Mouse (Mus musculus) v-Abl transformed pro-B cells (cell line): ENCODE measurements at regions not wholly inside any gene's neighbourhood (a gene's known extent, or its start where the extent isn't known, plus 50 kb on each side); places are given as distances from the start of the nearest gene placed in this dataset.
"Not testable (repeated sequence)": the region's sequence is repeated elsewhere in the genome, so short reads cannot be mapped to it uniquely, and the experiment has no call there.

Experiments
- in situ Hi-C, 2 experiments: fragments of 400-800 bp; cut with MboI; formaldehyde crosslinking; loops; one replicate each; pipeline ENCODE4 v1.15.1; 2025; ENCODE audit not compliant: unreplicated experiment in 2 of 2

DNA sequence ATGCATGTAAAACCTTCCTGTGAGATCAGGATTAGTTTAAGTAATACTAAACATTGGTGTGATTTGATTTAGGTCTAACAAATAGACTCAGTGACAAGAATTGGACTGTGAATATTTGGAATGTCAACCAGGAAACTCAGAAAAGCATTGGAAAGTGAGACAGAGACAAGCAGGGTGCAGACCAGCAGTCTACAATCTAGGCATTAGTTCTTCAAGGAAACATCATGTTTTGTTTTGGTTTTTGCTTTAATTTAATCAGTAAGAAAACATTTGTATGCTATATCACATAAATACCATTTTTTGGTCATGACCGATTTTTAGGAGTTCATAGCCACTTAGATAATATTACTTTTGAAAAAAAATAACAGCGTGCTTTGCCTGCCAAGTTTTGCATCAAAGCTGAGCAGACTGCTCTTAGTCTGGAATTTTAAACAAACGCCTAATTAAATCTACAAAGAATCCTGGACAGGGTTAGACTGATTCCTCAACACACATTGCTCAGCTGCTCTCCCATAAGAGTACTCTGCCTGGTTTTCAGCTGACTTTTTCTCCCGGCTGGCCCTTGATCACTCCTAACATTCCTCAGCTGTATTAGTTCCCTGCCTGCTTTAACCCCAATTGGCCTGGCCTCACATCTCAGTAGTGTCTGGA is 396.5 kb upstream of the Kcnh7 start:
- in situ Hi-C loops: no loop called here

DNA sequence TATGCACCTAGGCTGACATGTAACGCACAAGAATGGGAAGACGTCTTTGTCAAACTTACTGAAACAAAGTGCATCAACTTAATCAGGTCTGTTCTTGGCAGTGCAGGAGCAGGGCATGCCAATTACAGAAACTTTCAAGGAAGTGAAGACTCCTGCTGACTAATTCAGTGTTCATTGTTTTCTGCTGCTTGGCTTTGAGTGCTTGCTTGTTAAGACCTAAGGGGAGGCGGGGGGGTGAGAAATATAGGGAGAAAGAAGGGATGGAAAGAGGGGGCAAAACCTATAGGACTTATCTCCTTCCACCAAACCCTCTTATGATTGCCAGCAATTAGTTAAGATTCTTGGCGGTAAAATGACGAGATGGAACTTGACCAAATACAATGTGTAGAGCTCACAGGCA is 391.1 kb upstream of the Kcnh7 start:
- in situ Hi-C loops: no loop called here

DNA sequence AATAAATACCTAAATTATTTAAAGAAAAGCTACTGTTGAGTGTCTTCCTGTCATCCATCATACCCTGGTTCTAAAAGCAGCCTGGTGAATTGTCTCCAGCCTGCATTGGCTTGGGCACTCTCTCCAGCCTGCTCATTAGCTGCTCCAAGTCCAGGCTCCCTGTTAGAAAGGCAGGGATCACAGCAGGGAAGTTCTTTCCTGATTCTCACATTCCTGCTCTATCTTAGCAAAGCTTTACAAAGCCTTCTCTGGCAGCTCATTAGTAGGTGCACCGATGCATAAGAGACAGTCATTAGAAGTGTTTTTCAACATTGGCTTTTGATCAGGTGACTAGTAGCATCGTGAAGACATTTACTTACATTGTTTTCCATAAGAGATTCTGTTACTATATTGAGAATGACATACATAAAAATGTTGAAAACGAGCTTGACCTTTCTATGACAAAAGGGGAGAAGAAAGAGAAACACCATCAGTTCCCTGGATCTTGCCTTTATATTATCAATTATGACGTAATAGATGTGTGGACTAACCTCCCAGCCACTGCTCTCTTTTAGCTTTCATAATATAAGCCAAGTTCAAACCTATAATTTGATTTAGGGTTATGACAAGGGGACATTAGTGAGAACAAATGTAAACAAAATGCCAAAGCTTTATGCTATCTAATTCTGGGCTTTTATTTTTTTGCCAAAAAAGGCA is 390.1 kb upstream of the Kcnh7 start:
- in situ Hi-C loops: no loop called here

DNA sequence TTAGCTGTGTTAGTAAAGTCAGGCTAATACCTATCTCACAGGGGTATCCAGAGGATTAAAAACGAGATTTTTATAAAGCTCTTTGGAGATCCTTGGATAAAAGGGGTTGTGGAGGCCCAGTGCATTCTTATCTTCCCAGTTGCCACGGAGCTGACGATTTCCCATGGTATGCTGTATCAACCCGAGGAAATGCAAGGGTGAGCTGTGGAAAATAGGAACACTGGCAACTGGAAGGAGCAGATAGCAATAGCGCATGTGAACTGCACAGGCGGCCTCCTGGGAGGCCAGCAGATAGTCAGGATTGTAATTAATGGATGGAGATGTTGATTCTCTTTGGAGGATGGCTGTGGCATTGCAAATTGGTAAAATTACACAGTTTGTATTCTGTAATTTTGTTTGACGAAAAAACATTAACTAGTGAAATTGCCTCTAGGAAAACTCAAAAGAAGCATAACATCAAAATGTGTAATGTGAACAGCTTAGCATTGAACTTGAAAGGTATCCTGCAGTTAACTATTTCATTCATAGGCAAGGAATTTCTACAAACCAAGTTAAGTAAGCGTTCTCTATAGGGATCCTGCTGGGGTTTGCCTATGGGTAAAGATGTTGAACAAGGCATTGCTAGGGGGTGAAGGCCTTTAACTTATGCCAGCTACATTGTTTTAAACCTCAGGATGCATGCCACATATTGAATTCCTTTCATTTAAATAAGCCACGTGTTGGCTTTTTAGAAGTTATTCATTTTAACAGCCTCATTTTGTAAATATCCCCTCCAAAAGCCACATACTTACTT is 389.1 kb upstream of the Kcnh7 start:
- in situ Hi-C loops: no loop called here

DNA sequence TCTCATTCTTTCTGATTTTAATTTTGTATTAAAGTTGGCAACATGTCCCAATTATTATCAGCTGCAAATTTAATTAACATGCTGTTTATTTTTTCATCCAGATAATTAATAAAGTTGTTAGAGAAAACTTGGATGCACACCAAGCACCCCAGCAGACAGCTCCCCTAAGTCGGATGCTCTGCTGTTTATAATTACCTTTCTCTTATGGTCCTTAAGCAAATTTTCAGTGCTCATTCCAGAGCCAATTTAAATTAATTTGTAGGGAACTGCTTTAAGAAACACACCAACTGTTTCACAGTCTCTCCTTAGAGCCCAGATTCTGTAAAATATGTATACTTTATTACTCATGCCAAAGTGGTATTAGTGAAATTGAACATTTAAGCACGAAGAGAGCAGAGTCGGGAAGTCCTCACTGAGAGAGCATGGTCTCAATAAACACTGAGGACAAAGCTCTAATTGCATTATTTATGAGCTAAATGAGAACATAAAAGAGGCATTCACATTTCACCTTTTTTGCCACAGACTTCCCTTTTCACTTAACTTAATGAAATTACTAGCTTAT is 372.9 kb upstream of the Kcnh7 start:
- in situ Hi-C loops: no loop called here

DNA sequence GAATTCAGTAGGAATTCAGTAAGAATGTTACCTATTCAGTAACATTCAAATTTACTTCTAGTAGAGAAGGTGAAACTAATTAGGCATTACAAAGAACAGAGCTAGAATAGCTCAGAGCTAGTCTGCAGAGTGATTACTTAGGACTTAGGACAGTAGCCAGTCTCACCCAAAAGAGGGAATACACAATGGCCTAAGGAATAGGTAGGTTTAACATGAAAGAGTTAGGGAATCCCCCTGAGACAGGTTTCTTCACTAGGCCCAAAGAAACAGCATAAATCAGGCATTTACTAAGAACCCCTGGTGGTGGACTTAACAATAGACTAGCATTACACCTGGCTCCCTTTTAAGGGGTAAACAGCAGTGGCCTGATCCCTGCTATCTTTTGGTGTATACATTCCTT is 357.7 kb upstream of the Kcnh7 start:
- in situ Hi-C loops: not testable (repeated sequence)

DNA sequence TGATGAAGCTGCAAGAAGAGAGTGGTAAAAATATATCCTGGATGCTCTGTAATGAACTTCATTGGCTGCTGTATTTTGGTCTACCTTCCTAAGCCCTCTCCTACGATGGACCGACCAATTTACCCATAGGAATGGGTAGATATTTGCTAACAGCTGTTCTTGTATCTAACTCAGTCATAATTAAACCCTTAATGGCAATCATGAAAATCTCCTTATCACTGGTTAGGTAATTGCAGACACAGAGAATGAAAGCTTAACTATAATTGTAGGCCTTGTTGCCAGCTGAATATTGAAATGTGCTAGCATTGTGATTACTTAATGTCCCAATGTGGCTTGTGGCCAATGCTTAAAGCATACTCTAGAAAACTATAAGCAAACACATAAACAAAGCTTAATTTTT is 334.4 kb upstream of the Kcnh7 start:
- in situ Hi-C loops: loop anchor here (25.0 kb wide), 1 partner anchor 1594 kb away; no protein-coding TSS in a partner anchor

DNA sequence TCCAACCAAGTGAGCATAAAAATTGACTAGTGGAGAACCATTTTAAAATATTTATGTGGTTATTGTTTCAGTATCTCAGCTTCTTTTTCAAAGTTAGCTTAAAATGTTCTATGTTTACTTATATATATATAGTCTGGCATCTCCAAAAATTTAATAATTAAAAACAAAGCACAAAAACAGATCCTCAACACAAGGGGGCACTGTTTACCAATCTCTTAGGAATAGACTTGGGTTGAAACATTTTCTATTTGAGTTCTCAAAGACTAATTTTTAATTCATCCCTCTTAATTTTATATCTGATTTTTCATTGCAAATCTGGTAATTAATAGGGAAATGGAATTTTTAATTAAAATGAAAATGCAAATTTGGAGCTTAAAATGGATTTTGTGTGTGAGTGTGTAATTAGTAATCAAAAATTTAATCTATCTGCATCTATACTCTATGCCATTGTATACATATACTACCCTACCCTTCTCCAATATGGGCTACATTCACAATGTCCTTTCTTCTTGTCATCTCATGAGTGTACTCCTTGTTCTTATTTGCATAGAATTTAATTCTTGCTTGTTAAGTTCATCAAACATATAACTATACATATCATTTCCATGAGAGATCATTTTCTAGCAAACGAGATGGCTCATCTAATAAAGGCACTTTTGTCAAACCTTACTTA is 329.6 kb upstream of the Kcnh7 start:
- in situ Hi-C loops: loop anchor here (25.0 kb wide), 1 partner anchor 1599 kb away; no protein-coding TSS in a partner anchor

DNA sequence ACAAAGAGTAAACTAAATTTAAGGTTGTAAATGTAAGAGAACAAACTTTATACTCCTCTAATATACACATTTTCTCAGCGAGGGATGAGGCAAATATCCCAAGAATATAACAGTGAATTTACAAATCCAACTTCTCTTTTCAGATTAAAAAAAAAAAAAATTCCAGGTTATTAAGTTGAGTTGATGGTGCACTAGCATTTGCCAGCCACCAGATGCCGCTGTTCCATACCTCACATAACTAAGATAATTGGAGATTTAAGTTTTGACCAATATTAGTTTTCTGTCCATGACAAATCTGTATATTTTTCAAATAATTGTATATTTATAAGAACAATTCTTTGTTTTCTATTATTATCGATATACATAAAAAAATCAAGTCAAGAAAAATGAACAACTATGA is 319.9 kb upstream of the Kcnh7 start:
- in situ Hi-C loops: loop anchor here (25.0 kb wide), 1 partner anchor 1608 kb away; no protein-coding TSS in a partner anchor

DNA sequence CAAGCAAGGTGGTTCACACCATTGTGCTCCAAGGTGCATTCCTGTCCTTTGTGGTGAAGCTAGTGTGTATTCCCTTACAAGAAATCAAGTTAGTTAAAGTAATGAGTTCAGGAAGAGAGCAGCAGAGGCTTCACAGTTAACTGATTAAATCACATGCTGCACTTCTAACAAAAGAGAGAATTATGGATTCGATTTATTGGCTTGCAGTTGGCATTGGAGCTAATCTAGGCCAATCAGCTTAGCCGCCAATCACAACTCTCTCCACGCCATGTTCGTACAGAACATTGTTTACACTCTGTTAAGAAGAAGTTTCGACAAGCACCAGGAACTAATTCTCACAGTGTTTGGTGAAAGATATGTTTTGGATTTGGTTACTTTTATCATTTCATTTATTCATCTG is 292.3 kb upstream of the Kcnh7 start:
- in situ Hi-C loops: no loop called here

DNA sequence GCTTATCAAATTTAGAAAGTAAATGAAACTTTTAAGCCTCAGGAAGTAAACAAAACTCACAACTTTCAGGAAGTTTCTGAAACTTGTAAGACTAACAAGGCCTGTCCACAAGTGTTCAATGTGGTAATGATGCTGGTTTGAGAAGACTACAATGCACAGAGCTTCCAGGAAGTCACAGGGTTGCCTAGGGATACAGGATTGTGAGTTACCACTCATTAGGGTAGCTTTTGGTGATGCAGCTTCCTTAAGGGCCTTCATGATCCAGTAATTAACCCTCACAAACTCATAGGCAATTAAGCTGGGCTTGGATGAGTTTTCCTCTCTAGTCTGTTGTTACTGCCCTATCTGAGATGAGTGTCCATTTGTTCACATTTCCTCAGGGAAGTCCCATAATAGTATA is 291.2 kb upstream of the Kcnh7 start:
- in situ Hi-C loops: no loop called here

DNA sequence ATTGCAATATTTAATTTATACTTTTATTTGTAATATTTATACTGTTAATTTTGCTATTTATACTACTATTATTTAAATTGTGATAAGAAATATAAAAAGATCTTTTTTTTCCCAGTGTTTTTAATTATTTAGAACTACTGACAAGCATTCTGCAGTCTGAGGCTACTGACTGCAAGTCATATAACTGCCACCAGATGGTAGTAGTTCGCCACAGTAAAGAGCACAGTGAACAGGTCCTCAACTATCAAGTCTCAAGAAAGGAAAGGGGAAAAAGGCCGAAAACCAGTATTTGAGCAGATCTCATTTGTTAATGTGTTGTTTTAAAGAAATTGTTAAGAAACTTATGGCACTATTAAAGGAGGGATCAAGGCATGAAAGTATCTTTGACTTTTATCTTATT is 289.6 kb upstream of the Kcnh7 start:
- in situ Hi-C loops: no loop called here

DNA sequence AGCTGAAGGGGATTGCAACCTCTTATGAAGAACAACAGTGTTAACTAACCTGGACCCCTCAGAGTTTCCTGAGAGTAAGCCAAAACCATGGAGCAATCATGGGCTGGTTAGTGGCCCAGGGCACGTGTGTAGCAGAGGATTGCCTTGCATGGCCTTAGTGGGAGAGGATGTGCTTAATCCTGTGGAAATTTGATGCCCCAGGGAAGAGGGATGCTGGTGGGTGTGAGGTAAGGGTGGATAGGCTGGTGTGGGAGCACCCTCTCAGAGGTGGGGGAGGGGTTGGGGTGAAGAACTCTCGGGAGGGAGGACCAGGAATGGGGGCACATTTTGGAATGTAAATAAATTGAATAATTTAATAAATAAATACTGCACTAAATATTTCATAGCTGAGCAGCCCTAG is 288.2 kb upstream of the Kcnh7 start:
- in situ Hi-C loops: no loop called here

DNA sequence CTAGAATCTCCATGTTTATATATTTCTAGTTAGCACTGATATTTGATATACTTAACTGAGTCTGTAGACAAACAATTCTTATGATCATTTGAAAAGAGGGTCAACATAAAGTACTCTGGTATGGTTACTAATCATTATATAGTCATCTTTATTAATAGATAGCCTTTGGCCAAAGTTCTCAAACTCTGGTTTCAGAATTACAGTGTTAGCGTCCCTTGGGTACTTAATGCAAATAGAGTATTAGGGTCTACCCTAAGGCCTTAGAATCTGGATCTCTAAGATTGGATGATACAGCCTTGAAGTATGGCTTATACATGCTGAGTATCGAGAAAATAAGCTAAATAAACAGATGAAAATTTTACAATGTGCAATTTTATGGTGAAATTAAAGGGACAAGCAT is 275.0 kb upstream of the Kcnh7 start:
- in situ Hi-C loops: no loop called here

DNA sequence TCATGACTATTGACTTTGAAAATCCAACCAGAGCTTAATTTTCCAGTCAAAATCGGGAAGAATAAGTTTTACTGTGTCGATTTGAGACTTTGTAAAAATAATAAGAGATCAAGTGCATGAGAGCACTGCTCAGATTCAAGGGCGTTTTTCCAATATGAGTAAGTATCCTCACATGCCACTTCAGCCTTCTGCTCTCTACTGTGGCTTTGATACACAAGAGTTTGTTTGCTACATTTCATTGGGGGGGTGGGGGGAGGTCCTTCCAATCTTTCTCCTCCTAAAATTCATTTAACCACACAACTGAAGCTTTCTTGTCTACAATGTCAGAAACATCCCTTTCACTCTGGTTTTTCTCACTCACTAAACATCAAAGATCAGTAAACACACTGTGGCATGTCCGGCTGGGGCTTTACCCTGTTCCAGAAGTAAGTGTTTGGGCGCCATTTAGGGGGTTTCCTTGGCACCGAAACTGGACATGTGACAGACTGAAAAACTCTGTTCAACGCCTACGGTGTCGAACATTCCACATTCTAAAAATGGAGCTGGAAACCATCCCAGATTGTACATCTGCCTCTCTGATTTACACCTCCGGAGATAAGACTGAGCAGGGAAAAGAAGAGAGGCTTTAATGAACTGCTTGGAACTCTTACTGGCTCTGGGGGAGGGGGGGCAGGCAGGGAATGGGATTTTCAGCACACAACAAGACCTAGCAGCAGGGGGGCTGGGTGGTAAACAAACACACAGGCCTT is 270.4 kb upstream of the Kcnh7 start:
- in situ Hi-C loops: no loop called here

DNA sequence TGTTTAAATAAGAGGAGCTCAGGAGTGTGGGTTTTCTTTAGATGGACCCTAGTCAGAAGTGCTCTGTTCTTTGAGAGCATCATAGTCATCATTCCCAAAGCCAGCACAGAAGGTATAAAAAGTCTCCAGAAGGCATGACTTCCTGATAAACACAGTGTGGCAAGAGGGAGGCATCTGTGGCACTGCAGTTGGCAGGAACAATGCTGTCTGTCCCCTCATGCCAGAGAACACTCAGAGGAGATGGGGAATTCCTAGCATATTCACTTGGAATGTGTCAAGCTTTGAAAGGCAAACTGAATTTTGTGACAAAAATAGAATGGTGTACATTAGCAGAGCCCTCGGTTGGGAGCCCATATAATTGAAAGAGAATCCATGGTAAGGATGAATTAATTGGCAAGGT is 268.8 kb upstream of the Kcnh7 start:
- in situ Hi-C loops: no loop called here

DNA sequence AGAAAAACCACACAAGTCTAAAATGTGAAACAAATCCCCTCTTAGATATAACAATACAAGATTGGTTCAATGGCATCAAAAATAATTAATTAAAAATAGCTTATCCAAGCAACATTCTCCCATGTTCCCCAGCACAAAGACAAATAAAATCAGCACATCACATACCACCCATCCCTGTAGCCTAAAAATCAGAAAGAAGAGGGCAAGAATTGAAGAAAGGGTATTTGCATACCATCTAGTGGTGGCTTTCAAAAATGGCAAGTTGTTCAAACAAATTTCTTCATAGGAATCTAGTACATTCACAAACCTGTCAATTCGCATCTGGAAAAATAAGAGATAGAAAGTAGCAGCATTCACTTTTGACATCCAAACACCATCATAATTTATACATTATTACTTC is 268.1 kb upstream of the Kcnh7 start:
- in situ Hi-C loops: no loop called here

DNA sequence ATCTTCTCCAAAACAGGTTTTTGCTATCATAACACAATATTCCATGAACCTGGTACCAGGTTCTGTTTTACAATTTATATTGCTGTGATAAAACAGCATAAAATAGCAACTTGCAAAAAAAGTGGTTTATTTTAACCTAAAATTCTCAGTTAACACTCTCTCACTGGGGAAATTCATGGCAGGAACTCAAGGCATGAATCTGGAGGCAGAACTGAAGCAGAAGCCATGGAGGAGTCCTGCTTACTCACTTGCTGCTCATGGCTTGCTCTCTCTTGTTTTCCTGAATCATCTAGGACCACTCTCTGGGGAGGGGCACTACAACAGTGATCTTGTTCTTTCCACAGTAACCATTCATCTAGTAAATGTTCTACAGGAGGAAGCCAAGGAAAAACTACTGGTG is 250.2 kb upstream of the Kcnh7 start:
- in situ Hi-C loops: no loop called here

DNA sequence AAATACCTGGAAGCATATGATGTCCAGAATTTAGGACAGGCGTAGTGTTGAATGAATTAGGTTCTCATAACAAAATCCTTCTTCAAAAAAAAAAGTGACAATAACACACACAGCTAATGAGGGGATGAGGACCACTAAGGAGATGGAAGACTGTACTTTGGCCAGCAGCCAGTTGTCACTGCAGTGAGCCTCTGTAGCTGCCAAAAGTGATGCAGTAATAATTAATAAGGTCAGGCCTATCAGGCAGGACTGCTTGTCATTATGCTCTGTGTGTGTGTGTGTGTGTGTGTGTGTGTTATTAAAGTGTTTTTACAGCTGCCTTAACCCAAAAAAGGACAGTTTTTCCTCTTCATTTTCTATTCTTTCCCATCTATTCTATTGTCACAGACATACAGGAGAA is 221.3 kb upstream of the Kcnh7 start:
- in situ Hi-C loops: no loop called here
